Mouse (Mus musculus) 3134 (cell line): ENCODE data around the gene Mdm2.

ENCODE experiments used
- DNase-seq: peaks from one replicate; pipeline ENCODE4 v3.0.0-alpha.2; 2011; ENCODE audit warnings: low spot score; ENCODE audit not compliant: insufficient read length; ENCODE audit errors: extremely low read depth

Gene Mdm2

GRCm38 (mm10) chr10:117648643-117649042 lies 61.9 kb downstream of the Mdm2 start:
- no peak for DNase-seq

- no peak for DNase-seq
These were observed 62.5 kb downstream of the Mdm2 start for GRCm38 (mm10) chr10:117647964-117648472.

GRCm38 (mm10) chr10:117647158-117647505 lies 63.4 kb downstream of the Mdm2 start:
- DNase-seq: no peak

GRCm38 (mm10) chr10:117646482-117647157 lies 63.9 kb downstream of the Mdm2 start:
- no peak for DNase-seq

- DNase-seq: no peak
These were observed 65.0 kb downstream of the Mdm2 start for GRCm38 (mm10) chr10:117645487-117645964.

- DNase-seq: no peak
These were observed 65.7 kb downstream of the Mdm2 start for GRCm38 (mm10) chr10:117644828-117645227.

- DNase-seq: no peak
These were observed 66.2 kb downstream of the Mdm2 start for GRCm38 (mm10) chr10:117644429-117644748.

GRCm38 (mm10) chr10:117643711-117644428 lies 66.7 kb downstream of the Mdm2 start:
- DNase-seq: no peak

- no peak for DNase-seq
These were observed 67.3 kb downstream of the Mdm2 start for GRCm38 (mm10) chr10:117643302-117643701.

- no peak for DNase-seq
These were observed 67.9 kb downstream of the Mdm2 start for GRCm38 (mm10) chr10:117642491-117643262.

- DNase-seq: no peak
These were observed 68.4 kb downstream of the Mdm2 start for GRCm38 (mm10) chr10:117642201-117642450.

GRCm38 (mm10) chr10:117641400-117642200 lies 69.0 kb downstream of the Mdm2 start:
- DNase-seq: no peak

- DNase-seq: no peak
These were observed 69.9 kb downstream of the Mdm2 start for GRCm38 (mm10) chr10:117640595-117641078.

GRCm38 (mm10) chr10:117639899-117640594 lies 70.5 kb downstream of the Mdm2 start:
- no peak for DNase-seq

GRCm38 (mm10) chr10:117639221-117639599 lies 71.3 kb downstream of the Mdm2 start:
- no peak for DNase-seq
